Mouse (Mus musculus): ENCODE data around the gene Mttp.

Mttp gene

GRCm38 (mm10) chr3:138134528-138134927, 10.2 kb downstream of the Mttp start:
- DNase-seq (ENCODE audit: low spot score) = no peak

GRCm38 (mm10) chr3:138133916-138134315, 10.9 kb downstream of the Mttp start:
- DNase-seq (ENCODE audit: low spot score) = no peak

GRCm38 (mm10) chr3:138133463-138133862, 11.3 kb downstream of the Mttp start:
- DNase-seq (ENCODE audit: low spot score) = no peak

GRCm38 (mm10) chr3:138131168-138131567, 13.6 kb downstream of the Mttp start:
- no peak for DNase-seq (ENCODE audit: low spot score)

- DNase-seq (ENCODE audit: low spot score) = no peak
These were observed 14.1 kb downstream of the Mttp start for GRCm38 (mm10) chr3:138130692-138131091.

- DNase-seq (ENCODE audit: low spot score) = no peak
These were observed 15.7 kb downstream of the Mttp start for GRCm38 (mm10) chr3:138129110-138129509.

- no peak for DNase-seq (ENCODE audit: low spot score)
These were observed 20.9 kb downstream of the Mttp start for GRCm38 (mm10) chr3:138123842-138124241.

GRCm38 (mm10) chr3:138121461-138121860, 23.3 kb downstream of the Mttp start:
- DNase-seq (ENCODE audit: low spot score) = no peak

GRCm38 (mm10) chr3:138119444-138120105, 25.2 kb downstream of the Mttp start:
- DNase-seq (ENCODE audit: low spot score) = no peak

GRCm38 (mm10) chr3:138118831-138119230, 25.9 kb downstream of the Mttp start:
- DNase-seq (ENCODE audit: low spot score) = no peak

GRCm38 (mm10) chr3:138118392-138118791, 26.4 kb downstream of the Mttp start:
- DNase-seq (ENCODE audit: low spot score) = no peak

GRCm38 (mm10) chr3:138116871-138117270, 27.9 kb downstream of the Mttp start:
- DNase-seq (ENCODE audit: low spot score) = no peak

- DNase-seq (ENCODE audit: low spot score) = no peak
These were observed 30.7 kb downstream of the Mttp start for GRCm38 (mm10) chr3:138114106-138114505.

- no peak for DNase-seq (ENCODE audit: low spot score)
These were observed 33.6 kb downstream of the Mttp start for GRCm38 (mm10) chr3:138110910-138111782.

GRCm38 (mm10) chr3:138106887-138107286, 37.9 kb downstream of the Mttp start:
- DNase-seq (ENCODE audit: low spot score) = no peak

- no peak for DNase-seq (ENCODE audit: low spot score)
These were observed 39.7 kb downstream of the Mttp start for GRCm38 (mm10) chr3:138105056-138105455.

GRCm38 (mm10) chr3:138103690-138104089, 41.1 kb downstream of the Mttp start:
- DNase-seq (ENCODE audit: low spot score) = no peak

- no peak for DNase-seq (ENCODE audit: low spot score)
These were observed 42.8 kb downstream of the Mttp start for GRCm38 (mm10) chr3:138101936-138102335.

- DNase-seq (ENCODE audit: low spot score) = no peak
These were observed 47.0 kb downstream of the Mttp start for GRCm38 (mm10) chr3:138097718-138098117.

- no peak for DNase-seq (ENCODE audit: low spot score)
These were observed 48.3 kb downstream of the Mttp start for GRCm38 (mm10) chr3:138096263-138097028.

GRCm38 (mm10) chr3:138095718-138096117, 49.0 kb downstream of the Mttp start:
- no peak for DNase-seq (ENCODE audit: low spot score)

GRCm38 (mm10) chr3:138095301-138095700, 49.5 kb downstream of the Mttp start:
- no peak for DNase-seq (ENCODE audit: low spot score)

GRCm38 (mm10) chr3:138083896-138084295, 60.9 kb downstream of the Mttp start:
- DNase-seq (ENCODE audit: low spot score) = no peak

Data from embryo, embryonic 10 days (tissue).